In genomic region chr1:136259543-136259892, GRCm38 (mm10) we compare ENCODE assay signal across 8 mouse cellular contexts. TPM values are rescaled to one million over a fixed set of nuclear protein-coding genes. Genes with fewer than 3 reads are reported as not detected.
DNase-seq lines count a peak whose midpoint lies in the region; ATAC-seq lines count a peak whose summit lies in the region.

No protein-coding gene starts in this region.

- no peaks in the 10 kb centered on the region for H3K9me3 ChIP-seq in kidney, embryonic 15.5 days (replicated peaks)
- no peaks in the 10 kb centered on the region for H3K9me3 ChIP-seq in embryonic facial prominence, embryonic 10.5 days
- no peaks in the 10 kb centered on the region for H3K9me3 ChIP-seq in hindbrain, embryonic 15.5 days
- no peaks in the 10 kb centered on the region for H3K9me3 ChIP-seq in midbrain, embryonic 14.5 days (ENCODE audit: control insufficient read depth, low read length)

- WGBS in kidney, embryonic 15.5 days, result 2% methylated on average over 16 of the region's 16 CpGs
- 2% methylated on average over 16 of the region's 16 CpGs for WGBS in embryonic facial prominence, embryonic 10.5 days
- 3% methylated on average over 16 of the region's 16 CpGs for WGBS in hindbrain, embryonic 15.5 days
- 3% methylated on average over 16 of the region's 16 CpGs for WGBS in midbrain, embryonic 14.5 days

- peaks cover 80% of the 10 kb centered on the region for H3K27me3 ChIP-seq in kidney, embryonic 15.5 days
- H3K27me3 ChIP-seq in embryonic facial prominence, embryonic 10.5 days (replicated peaks; ENCODE audit: low read depth, poor library complexity, severe bottlenecking), result peaks cover 83% of the 10 kb centered on the region
- H3K27me3 ChIP-seq in hindbrain, embryonic 15.5 days, result peaks cover 22% of the 10 kb centered on the region
- peaks cover 62% of the 10 kb centered on the region for H3K27me3 ChIP-seq in midbrain, embryonic 14.5 days (ENCODE audit: control insufficient read depth, insufficient read depth, low read length)

- DNase-seq in kidney, postnatal 14 days, result no peak
- no peak for DNase-seq in embryonic facial prominence, embryonic 10.5 days (ENCODE audit: low spot score)
- no peak for DNase-seq in midbrain, embryonic 14.5 days
- no peak for DNase-seq in layer of hippocampus, adult 11-12 months (ENCODE audit: low spot score)
- no peak for DNase-seq in cerebellum, postnatal 36 days
- DNase-seq in urinary bladder, postnatal 4 days (ENCODE audit: low spot score in 2 of 2), result no peak

- no peak for ATAC-seq in kidney, embryonic 15.5 days (replicated peaks; ENCODE audit: low FRiP score)
- ATAC-seq in hindbrain, embryonic 15.5 days (ENCODE audit: low FRiP score, low read depth), result no peak
- ATAC-seq in midbrain, embryonic 14.5 days (ENCODE audit: low FRiP score, low TSS enrichment), result no peak

- H3K36me3 ChIP-seq in kidney, embryonic 15.5 days, result no peaks in the 10 kb centered on the region
- H3K36me3 ChIP-seq in embryonic facial prominence, embryonic 10.5 days (replicated peaks), result no peaks in the 10 kb centered on the region
- no peaks in the 10 kb centered on the region for H3K36me3 ChIP-seq in hindbrain, embryonic 15.5 days
- H3K36me3 ChIP-seq in midbrain, embryonic 14.5 days (ENCODE audit: control insufficient read depth, insufficient read depth, low read length), result no peaks in the 10 kb centered on the region

- peak overlapping the region; percentile 55 for H3K4me3 ChIP-seq in kidney, embryonic 15.5 days (replicated peaks)
- peak overlapping the region; percentile 66 for H3K4me3 ChIP-seq in embryonic facial prominence, embryonic 10.5 days
- peak overlapping the region; percentile 57 for H3K4me3 ChIP-seq in hindbrain, embryonic 15.5 days
- H3K4me3 ChIP-seq in midbrain, embryonic 14.5 days (replicated peaks; ENCODE audit: low read depth, low read length), result peak overlapping the region; percentile 51

- no peak overlapping the region for H3K27ac ChIP-seq in kidney, embryonic 15.5 days
- no peak overlapping the region for H3K27ac ChIP-seq in embryonic facial prominence, embryonic 10.5 days (replicated peaks)
- H3K27ac ChIP-seq in hindbrain, embryonic 15.5 days (replicated peaks), result peak overlapping the region; percentile 72; the same call in 1 of the 2 replicates
- H3K27ac ChIP-seq in midbrain, embryonic 14.5 days (replicated peaks; ENCODE audit: low read depth, low read length), result no peak overlapping the region

- H3K9ac ChIP-seq in kidney, embryonic 15.5 days, result no peak overlapping the region
- H3K9ac ChIP-seq in hindbrain, embryonic 15.5 days, result peak overlapping the region; percentile 56
- H3K9ac ChIP-seq in midbrain, embryonic 14.5 days (replicated peaks; ENCODE audit: low read length), result peak overlapping the region; percentile 66

- H3K4me1 ChIP-seq in kidney, embryonic 15.5 days, result peaks cover 17% of the 10 kb centered on the region
- H3K4me1 ChIP-seq in embryonic facial prominence, embryonic 10.5 days, result peaks cover 39% of the 10 kb centered on the region
- peaks cover 21% of the 10 kb centered on the region for H3K4me1 ChIP-seq in hindbrain, embryonic 15.5 days (replicated peaks)
- H3K4me1 ChIP-seq in midbrain, embryonic 14.5 days (ENCODE audit: control insufficient read depth, insufficient read depth, low read length), result peaks cover 7% of the 10 kb centered on the region

- peak overlapping the region; percentile 92 for H3K4me2 ChIP-seq in kidney, embryonic 15.5 days
- H3K4me2 ChIP-seq in hindbrain, embryonic 15.5 days, result peak overlapping the region; percentile 74
- peak overlapping the region; percentile 86 for H3K4me2 ChIP-seq in midbrain, embryonic 14.5 days (ENCODE audit: low read length)

RNA-seq across cellular contexts. Expression of gene Gpr25, which starts 1.2 kb away (rescaled TPM):
- not detected in 2 replicates for polyA plus RNA-seq in kidney, embryonic 15.5 days (2015; fragmentation: Nextera tagmentation; extraction: Ambion mirVana)
- not detected in 2 replicates for polyA plus RNA-seq in embryonic facial prominence, embryonic 10.5 days (2016; fragmentation: Nextera tagmentation; extraction: Ambion mirVana)
- 1.1 TPM in 2 replicates for polyA plus RNA-seq in hindbrain, embryonic 15.5 days (2015; fragmentation: Nextera tagmentation; extraction: Ambion mirVana)
- 1.4 TPM in 1 of 2 replicates, not detected in the other for polyA plus RNA-seq in midbrain, embryonic 14.5 days (2014; fragmentation: Nextera tagmentation; extraction: Ambion mirVana)

RNA-seq across cellular contexts. Expression of gene Inava, which starts 25.5 kb away (rescaled TPM):
- polyA plus RNA-seq in kidney, embryonic 15.5 days (2015; fragmentation: Nextera tagmentation; extraction: Ambion mirVana), result 16.0 and 17.1 TPM in 2 replicates
- polyA plus RNA-seq in embryonic facial prominence, embryonic 10.5 days (2016; fragmentation: Nextera tagmentation; extraction: Ambion mirVana), result 24.1 and 26.4 TPM in 2 replicates
- 3.3 and 3.4 TPM in 2 replicates for polyA plus RNA-seq in hindbrain, embryonic 15.5 days (2015; fragmentation: Nextera tagmentation; extraction: Ambion mirVana)
- 1.6 and 2.6 TPM in 2 replicates for polyA plus RNA-seq in midbrain, embryonic 14.5 days (2014; fragmentation: Nextera tagmentation; extraction: Ambion mirVana)

RNA-seq across cellular contexts. Expression of gene Mroh3, which starts 46.9 kb away (rescaled TPM):
- 0.30 and 0.48 TPM in 2 replicates for polyA plus RNA-seq in kidney, embryonic 15.5 days (2015; fragmentation: Nextera tagmentation; extraction: Ambion mirVana)
- 0.42 and 0.58 TPM in 2 replicates for polyA plus RNA-seq in embryonic facial prominence, embryonic 10.5 days (2016; fragmentation: Nextera tagmentation; extraction: Ambion mirVana)
- not detected in 2 replicates for polyA plus RNA-seq in hindbrain, embryonic 15.5 days (2015; fragmentation: Nextera tagmentation; extraction: Ambion mirVana)
- polyA plus RNA-seq in midbrain, embryonic 14.5 days (2014; fragmentation: Nextera tagmentation; extraction: Ambion mirVana), result 0.34 and 0.59 TPM in 2 replicates
